Comparison of ENCODE assay signal across 8 mouse cellular contexts in the genomic region with DNA sequence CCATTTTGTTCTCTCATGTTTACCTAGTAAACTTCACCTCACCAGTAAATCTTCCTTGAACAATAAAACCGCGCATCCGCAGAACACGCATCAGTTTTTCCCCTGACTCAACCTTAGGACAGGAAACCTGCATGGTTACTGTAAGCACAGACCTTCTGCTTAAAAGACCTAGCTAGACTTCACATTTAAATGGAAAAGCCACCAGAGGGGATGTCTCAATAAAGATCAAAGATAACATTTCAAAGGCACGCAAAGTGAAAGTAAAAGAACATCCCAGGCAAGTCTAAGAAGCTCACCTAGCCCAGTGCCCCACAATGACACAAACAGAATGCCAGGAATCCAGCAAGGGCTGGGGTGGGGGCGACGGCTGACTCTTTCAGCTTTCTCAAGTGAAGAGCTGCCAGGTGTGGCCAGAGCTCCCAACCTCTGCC. TPM values are rescaled to one million over a fixed set of nuclear protein-coding genes. Genes with fewer than 3 reads are reported as not detected.
DNase-seq lines count a peak whose midpoint lies in the region; ATAC-seq lines count a peak whose summit lies in the region.

No protein-coding gene starts in this region.

- H3K9ac ChIP-seq in midbrain, embryonic 11.5 days (ENCODE audit: low read length): no peak overlapping the region; the same call in 1 of the 2 replicates
- no peak overlapping the region for H3K9ac ChIP-seq in midbrain, embryonic 16.5 days (ENCODE audit: low read depth, low read length)
- H3K9ac ChIP-seq in forebrain, embryonic 12.5 days: 0 out of 2 replicates have a peak overlapping the region, but pooled peaks have one; percentile 8
- no peak overlapping the region for H3K9ac ChIP-seq in neural tube, embryonic 12.5 days

- H3K4me2 ChIP-seq in midbrain, embryonic 11.5 days: peak overlapping the region; percentile 62; the same call in 1 of the 2 replicates
- no peak overlapping the region for H3K4me2 ChIP-seq in midbrain, embryonic 16.5 days (ENCODE audit: low read length)
- peak overlapping the region; percentile 58 for H3K4me2 ChIP-seq in forebrain, embryonic 12.5 days
- peak overlapping the region; percentile 56 for H3K4me2 ChIP-seq in neural tube, embryonic 12.5 days (replicated peaks)

- 53% methylated on average over 7 of the region's 7 CpGs for WGBS in midbrain, embryonic 11.5 days
- 56% methylated on average over 7 of the region's 7 CpGs for WGBS in midbrain, embryonic 16.5 days
- WGBS in forebrain, embryonic 12.5 days: 48% methylated on average over 7 of the region's 7 CpGs
- WGBS in neural tube, embryonic 12.5 days: 36% methylated on average over 7 of the region's 7 CpGs

- no peak for DNase-seq in midbrain, embryonic 11.5 days (ENCODE audit: low spot score, missing footprints)
- DNase-seq in kidney, postnatal 4 days: peak; percentile 36 to 61
- DNase-seq in layer of hippocampus, postnatal 36 days: no peak
- DNase-seq in cerebellum, adult 18-20 months: no peak

- ATAC-seq in midbrain, embryonic 11.5 days (ENCODE audit: low FRiP score): no peak
- no peak for ATAC-seq in midbrain, embryonic 16.5 days
- no peak for ATAC-seq in forebrain, embryonic 12.5 days (ENCODE audit: low FRiP score)
- ATAC-seq in neural tube, embryonic 12.5 days (ENCODE audit: low FRiP score, low read depth): no peak
- ATAC-seq in erythroid progenitor cell, adult 5-6 weeks (replicated peaks; ENCODE audit: low FRiP score, poor library complexity, severe bottlenecking): no peak

- no peak overlapping the region for H3K4me3 ChIP-seq in midbrain, embryonic 11.5 days (ENCODE audit: low read depth, low read length)
- no peak overlapping the region for H3K4me3 ChIP-seq in midbrain, embryonic 16.5 days (ENCODE audit: low read depth, low read length)
- no peak overlapping the region; the same call in 1 of the 2 replicates for H3K4me3 ChIP-seq in forebrain, embryonic 12.5 days (replicated peaks)
- no peak overlapping the region for H3K4me3 ChIP-seq in neural tube, embryonic 12.5 days

- H3K4me1 ChIP-seq in midbrain, embryonic 11.5 days (ENCODE audit: control insufficient read depth, insufficient read depth, low read length): peaks cover 20% of the 10 kb centered on the region
- peaks cover 8% of the 10 kb centered on the region for H3K4me1 ChIP-seq in midbrain, embryonic 16.5 days (ENCODE audit: control insufficient read depth, insufficient read depth, low read length)
- H3K4me1 ChIP-seq in forebrain, embryonic 12.5 days: peaks cover 36% of the 10 kb centered on the region
- H3K4me1 ChIP-seq in neural tube, embryonic 12.5 days: peaks cover 19% of the 10 kb centered on the region

- no peaks in the 10 kb centered on the region for H3K9me3 ChIP-seq in midbrain, embryonic 11.5 days (ENCODE audit: control insufficient read depth, low read length)
- no peaks in the 10 kb centered on the region for H3K9me3 ChIP-seq in midbrain, embryonic 16.5 days (replicated peaks; ENCODE audit: control insufficient read depth, low read length, poor library complexity, severe bottlenecking)
- no peaks in the 10 kb centered on the region for H3K9me3 ChIP-seq in forebrain, embryonic 12.5 days
- H3K9me3 ChIP-seq in neural tube, embryonic 12.5 days: no peaks in the 10 kb centered on the region

- H3K27ac ChIP-seq in midbrain, embryonic 11.5 days (ENCODE audit: low read depth, low read length): no peak overlapping the region
- no peak overlapping the region for H3K27ac ChIP-seq in midbrain, embryonic 16.5 days (ENCODE audit: low read length)
- H3K27ac ChIP-seq in forebrain, embryonic 12.5 days: no peak overlapping the region
- no peak overlapping the region for H3K27ac ChIP-seq in neural tube, embryonic 12.5 days

- no peaks in the 10 kb centered on the region for H3K27me3 ChIP-seq in midbrain, embryonic 11.5 days (ENCODE audit: control insufficient read depth, insufficient read depth, low read length)
- H3K27me3 ChIP-seq in midbrain, embryonic 16.5 days (ENCODE audit: control insufficient read depth, insufficient read depth, low read depth, low read length): no peaks in the 10 kb centered on the region
- peaks cover 10% of the 10 kb centered on the region for H3K27me3 ChIP-seq in forebrain, embryonic 12.5 days
- no peaks in the 10 kb centered on the region for H3K27me3 ChIP-seq in neural tube, embryonic 12.5 days (replicated peaks)

- H3K36me3 ChIP-seq in midbrain, embryonic 11.5 days (ENCODE audit: control insufficient read depth, insufficient read depth, low read length): peaks cover 3% of the 10 kb centered on the region; the same call in 1 of the 2 replicates
- peaks cover 6% of the 10 kb centered on the region; the same call in 1 of the 2 replicates for H3K36me3 ChIP-seq in midbrain, embryonic 16.5 days (ENCODE audit: control insufficient read depth, insufficient read depth, low read length)
- H3K36me3 ChIP-seq in forebrain, embryonic 12.5 days (replicated peaks): peaks cover 15% of the 10 kb centered on the region
- peaks cover 7% of the 10 kb centered on the region for H3K36me3 ChIP-seq in neural tube, embryonic 12.5 days

RNA-seq across cellular contexts. Expression of gene Lmod3, which starts 58.4 kb away (rescaled TPM):
- 0.08 TPM in 1 of 2 replicates, not detected in the other for polyA plus RNA-seq in midbrain, embryonic 11.5 days (2014; fragmentation: Nextera tagmentation; extraction: Ambion mirVana)
- 0.09 TPM in 1 of 2 replicates, not detected in the other for polyA plus RNA-seq in midbrain, embryonic 16.5 days (2015; fragmentation: Nextera tagmentation; extraction: Ambion mirVana)
- 0.19 TPM in 1 of 2 replicates, not detected in the other for polyA plus RNA-seq in forebrain, embryonic 12.5 days (2016; fragmentation: Nextera tagmentation; extraction: Ambion mirVana)
- polyA plus RNA-seq in neural tube, embryonic 12.5 days (2016; fragmentation: Nextera tagmentation; extraction: Ambion mirVana): 1.6 and 1.8 TPM in 2 replicates
- total RNA-seq in erythroid progenitor cell, adult 5-6 weeks (2015; ENCODE audit: low replicate concordance): not detected in 2 replicates
- not detected in 2 replicates for total RNA-seq in erythroid progenitor cell, adult 5-6 weeks (2017; ENCODE audit: low replicate concordance)
- total RNA-seq in layer of hippocampus, postnatal 36 days (2021): not detected

Comparison
In these comparisons a context has a peak if more than half of its experiments do, and no peak if none do; other contexts are left out.
1. DNase-seq: peak in kidney, postnatal 4 days (2 of 2); none in midbrain, embryonic 11.5 days (single experiment), layer of hippocampus, postnatal 36 days (0 of 2) and cerebellum, adult 18-20 months (0 of 2).